Mouse (Mus musculus): ENCODE measurements around the gene Mbd3.

DNA sequence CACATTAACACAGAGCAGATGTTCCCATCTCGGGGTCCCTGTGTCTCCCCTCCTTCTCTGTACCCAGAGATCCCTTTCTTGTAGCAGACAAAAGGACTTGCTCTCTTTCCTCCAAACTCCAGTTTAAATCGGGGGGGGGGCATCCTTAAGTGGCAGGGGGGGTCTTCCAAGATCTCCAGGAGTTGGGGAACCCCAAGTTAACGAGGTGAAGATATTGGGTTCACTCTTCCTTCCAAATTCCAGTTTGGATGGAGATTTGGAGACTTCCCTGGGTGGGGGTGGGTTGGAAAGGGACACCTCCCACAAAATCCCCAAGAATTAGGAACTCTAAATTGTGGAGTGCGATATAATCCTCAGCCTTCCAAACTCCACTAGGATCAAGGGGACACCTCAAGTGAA is 33.0 kb upstream of the Mbd3 start:
- TF ChIP-seq CTCF (conservative IDR thresholded peaks at IDR 0.05 in 1 of 2, IDR thresholded peaks at IDR 0.05 in 1 of 2; ENCODE audit: low read depth in 2 of 2, low read length in 2 of 2) (no peak), USF2 (conservative IDR thresholded peaks at IDR 0.05; ENCODE audit: low read depth, low read length) (no peak), MAFK (IDR thresholded peaks at IDR 0.05; ENCODE audit: insufficient replicate concordance, low read length) (no peak), POLR2A (IDR thresholded peaks at IDR 0.05; ENCODE audit: low read depth, low read length) (no peak), POLR2AphosphoS2 (IDR thresholded peaks at IDR 0.05; ENCODE audit: low read depth, low read length) (no peak)
